Mouse (Mus musculus) cerebellum, adult 11-12 months (tissue): ENCODE measurements around the gene Prpf8.
"Not testable (repeated sequence)": the region's sequence is repeated elsewhere in the genome, so short reads cannot be mapped to it uniquely, and the experiment has no call there.

Experiments used
- DNase-seq: peaks from one replicate; pipeline ENCODE4 v3.0.0; 2022

The Prpf8 gene

DNA sequence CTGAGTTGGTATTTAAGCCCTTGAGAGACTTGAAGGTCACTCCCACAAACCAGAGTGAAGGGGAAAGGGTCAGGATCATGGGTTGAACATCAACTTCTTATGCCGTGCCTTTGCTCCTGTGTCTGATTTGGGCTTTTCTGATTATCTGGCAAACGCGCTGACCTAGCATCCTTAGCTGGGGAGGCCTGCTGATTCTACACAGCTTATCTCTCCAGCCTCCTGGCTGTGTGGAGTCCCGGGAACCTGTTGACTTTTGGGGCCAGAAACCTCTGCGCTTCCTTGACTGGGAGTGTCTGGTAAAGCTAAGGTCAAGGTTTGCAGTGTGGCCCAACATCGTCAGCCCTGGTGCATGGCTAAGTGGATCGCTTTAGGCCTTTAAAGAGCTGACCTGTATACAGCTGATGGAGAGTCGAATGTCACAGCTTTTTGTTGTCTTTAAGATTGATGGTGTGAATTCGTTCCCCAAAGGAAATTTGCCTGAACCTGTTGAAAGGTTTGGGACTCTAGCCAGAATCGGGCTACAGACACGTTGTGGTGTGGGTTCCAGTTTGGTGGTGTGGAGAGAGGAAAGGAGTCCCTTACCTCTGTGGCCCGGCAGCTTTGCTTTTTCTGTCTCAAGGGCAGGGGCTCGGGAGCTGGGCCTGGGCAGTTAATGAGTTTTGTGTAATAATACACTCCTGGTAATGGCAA lies 48.6 kb downstream of the Prpf8 start:
- no peak for DNase-seq

DNA sequence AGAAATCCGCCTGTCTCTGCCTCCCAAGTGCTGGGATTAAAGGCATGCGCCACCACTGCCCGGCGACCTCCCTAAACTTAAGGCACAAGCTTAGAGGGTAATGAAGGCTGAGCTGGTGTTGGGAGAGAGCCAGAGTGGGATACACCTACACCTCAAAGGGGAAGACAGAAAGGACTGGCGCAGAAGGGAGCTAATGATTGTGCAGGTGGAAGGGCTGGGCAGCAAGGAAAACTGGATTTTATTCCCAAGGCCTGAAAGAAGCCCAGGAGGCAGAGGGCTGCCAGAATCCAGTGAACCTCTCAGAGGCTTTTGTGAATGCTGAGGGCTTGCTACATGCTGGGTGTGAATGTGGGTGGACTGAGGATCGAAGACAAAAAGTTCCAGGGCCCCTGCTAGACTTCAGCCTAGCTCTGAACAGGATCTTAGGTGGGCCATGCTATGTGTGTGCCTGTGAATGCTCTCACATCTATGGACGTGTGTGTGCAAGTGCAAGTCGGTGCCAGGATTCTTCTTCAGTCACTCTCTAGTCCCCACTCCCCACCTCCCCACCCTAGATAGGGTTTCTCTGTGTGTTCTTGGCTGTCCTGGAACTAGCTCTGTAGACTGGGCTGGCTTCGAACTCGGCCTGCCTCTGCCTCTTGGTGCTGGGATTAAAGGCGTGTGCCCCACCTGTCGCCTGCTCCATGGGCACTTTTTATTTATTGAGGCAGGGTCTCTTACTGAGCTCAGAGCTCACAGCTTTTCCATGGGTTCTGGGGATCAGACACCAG lies 49.8 kb downstream of the Prpf8 start:
- no peak for DNase-seq

GRCm38 (mm10) chr11:75537025-75537414 lies 50.4 kb downstream of the Prpf8 start:
- DNase-seq = no peak

DNA sequence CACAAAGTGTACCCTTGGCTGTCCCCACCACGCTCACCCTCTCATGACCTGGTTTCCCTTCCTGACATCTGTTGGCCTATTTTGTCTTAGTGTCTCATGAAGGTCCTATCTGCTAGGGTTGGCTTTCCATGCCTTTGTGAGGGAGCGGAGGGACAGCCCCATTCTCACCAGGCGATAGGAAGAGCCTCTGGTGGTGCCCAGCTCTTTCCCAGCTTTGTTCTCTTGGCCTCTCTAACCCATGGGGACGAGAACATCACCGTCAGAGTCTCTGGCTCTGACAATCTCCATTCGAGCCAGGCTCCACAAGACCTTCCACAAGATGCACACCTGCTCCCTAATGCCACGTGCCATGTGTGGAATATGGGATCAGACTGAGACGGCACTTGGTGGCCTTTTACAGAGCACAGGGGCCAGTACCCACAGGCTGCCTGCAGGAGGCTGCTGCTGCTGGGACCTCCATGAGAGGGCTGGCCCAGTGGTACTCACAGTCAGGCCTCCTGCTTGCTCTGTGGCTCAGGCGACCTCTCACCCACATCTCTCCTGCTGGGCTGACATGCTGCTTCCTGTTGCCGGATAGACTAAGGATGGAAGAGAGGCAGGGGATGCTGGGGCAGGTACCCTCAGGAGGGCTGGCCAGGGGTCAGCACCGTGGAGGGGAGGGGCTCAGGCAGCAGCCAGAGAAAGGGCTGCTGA lies 51.0 kb downstream of the Prpf8 start:
- DNase-seq = peak; percentile 81

GRCm38 (mm10) chr11:75538184-75538969 lies 51.8 kb downstream of the Prpf8 start:
- DNase-seq = peak; percentile 69

DNA sequence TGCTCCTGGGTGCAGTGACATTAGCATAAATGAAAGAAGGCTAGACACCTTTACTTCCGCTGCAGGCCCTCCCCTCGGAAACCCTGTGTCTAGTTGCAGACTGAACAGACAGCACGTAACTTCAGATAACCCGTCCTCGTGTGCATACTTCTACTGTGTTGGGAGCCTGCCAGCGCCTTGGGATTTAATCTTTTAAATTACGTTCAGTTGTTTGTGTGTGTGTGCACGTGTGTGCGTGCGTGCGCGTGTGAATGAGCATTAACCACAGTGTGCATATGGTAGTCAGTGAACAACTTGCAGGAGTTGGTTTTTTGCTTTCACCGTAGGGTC lies 52.3 kb downstream of the Prpf8 start:
- no peak for DNase-seq

DNA sequence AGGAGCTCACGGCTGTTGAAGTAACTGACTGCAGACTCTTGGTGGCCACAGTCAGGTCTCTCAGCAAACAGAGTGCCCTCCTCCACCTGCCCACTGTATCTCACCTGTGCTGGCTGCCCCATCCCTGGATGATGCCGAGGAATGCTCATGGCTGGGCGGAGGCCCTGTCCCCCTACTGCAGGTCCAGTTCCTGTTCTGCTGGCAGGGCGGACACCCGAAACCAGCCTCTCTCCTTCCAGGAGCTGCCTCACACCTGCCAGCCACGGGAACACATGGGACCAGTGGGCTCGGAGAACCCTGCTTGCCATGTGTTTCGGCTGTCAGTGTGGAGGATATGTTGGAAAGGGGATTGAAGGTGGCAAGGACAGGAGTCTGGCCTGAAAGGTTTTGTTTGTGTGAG lies 53.6 kb downstream of the Prpf8 start:
- DNase-seq = no peak

- no peak for DNase-seq
Observed at GRCm38 (mm10) chr11:75540710-75541581, 54.3 kb downstream of the Prpf8 start.

GRCm38 (mm10) chr11:75544713-75545112 lies 58.1 kb downstream of the Prpf8 start:
- DNase-seq = peak; percentile 61

GRCm38 (mm10) chr11:75546057-75546456 lies 59.4 kb downstream of the Prpf8 start:
- DNase-seq = no peak

- DNase-seq = peak; percentile 63
Observed at GRCm38 (mm10) chr11:75549658-75550111, 63.1 kb downstream of the Prpf8 start.

GRCm38 (mm10) chr11:75550200-75550946 lies 63.8 kb downstream of the Prpf8 start:
- DNase-seq = no peak

DNA sequence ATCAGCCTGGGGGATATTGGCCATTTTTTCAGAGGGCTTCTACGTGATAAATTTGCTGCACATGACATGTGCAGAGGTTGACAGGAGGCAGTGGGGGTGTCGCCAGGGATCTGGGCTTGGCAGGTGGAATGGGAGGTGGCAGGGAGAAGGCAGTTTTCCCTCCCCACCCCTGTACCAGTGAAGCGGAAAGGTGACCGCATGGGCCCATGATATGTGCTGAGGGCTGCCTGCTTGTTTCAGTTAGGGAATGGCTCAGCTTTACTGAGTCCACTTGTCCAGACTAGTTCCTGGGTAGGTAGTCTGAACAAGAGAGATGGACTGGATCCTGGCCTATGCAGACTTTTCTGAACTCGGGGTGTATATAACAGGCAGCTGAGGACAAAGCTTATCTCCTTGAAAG lies 64.7 kb downstream of the Prpf8 start:
- DNase-seq = no peak

- peak; percentile 85 for DNase-seq
Observed at GRCm38 (mm10) chr11:75551961-75552441, 65.4 kb downstream of the Prpf8 start.

- no peak for DNase-seq
Observed at GRCm38 (mm10) chr11:75552906-75553482, 66.4 kb downstream of the Prpf8 start.

- not testable (repeated sequence) for DNase-seq
Observed at GRCm38 (mm10) chr11:75556006-75556405, 69.4 kb downstream of the Prpf8 start.

GRCm38 (mm10) chr11:75557142-75557541 lies 70.5 kb downstream of the Prpf8 start:
- DNase-seq = no peak

DNA sequence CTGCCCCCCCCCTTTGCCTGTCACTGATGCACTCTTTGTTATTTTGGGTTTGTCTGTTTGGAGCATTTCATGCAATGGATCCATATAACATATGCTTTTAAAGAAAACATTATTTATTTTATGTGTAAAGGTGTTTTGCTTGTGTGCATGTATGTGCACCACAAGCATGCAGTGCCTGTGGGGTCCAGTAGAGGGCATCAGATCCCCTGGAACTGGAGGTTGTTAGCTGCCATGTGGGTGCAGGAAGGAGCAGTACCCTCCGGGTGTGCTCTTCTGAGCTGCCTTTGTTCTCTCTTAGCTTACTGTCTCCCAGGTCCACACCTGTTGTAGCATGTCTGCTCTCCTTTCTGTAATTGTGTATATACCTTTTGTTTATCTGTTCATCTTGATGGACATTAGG lies 71.5 kb downstream of the Prpf8 start:
- peak; percentile 24 for DNase-seq
